Mouse (Mus musculus): ENCODE data around the gene Rdh1.

Rdh1 gene

DNA sequence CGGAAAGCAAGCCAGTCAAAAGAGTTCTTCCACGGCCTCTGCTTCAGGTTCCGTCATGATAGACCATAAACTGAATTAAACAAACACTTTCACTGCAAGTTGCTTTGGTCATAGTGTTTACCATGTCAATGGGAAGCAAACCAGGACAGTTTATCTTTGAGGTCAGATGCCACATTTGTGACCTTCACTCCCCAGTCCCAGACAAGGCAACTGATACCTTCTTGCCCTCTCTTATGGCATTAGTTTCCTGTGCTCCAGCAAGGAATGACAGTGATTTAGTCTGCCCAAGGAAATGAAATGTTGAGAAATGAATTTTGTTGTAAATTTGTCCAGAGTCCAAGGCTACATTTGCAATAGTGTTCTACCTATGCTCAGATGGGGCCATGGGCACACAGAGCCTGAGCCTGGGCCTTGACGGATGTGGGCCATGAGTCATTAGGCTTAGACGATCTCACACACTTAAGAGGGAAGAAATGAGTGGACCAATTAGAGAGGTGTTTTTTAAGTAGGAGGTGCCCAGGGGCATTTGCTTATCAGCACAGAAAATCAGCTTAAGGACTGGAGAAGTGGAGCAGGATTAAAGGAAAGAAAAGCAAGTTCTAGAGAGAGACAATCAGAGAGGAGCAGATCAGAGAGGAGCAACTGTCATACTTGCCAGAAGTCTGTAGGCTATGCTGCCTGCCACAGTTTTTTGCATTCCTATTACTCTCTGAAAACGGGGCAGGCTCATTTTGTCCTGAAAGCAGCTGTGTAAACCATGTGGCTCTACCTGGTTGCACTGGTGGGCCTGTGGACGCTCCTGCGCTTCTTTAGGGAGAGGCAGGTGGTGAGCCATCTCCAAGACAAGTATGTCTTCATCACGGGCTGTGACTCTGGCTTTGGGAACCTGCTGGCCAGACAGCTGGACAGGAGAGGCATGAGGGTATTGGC lies at the start of gene Rdh1, which contains the start of gene Rdh16f1:
Gene Rdh1 (plus strand): TSS at position 541 of the 930 bp plus-strand sequence.
Gene Rdh16f1 (plus strand): TSS at position 607 of the 930 bp plus-strand sequence.
- DNase-seq (ENCODE audit: low read depth), result no peak

DNA sequence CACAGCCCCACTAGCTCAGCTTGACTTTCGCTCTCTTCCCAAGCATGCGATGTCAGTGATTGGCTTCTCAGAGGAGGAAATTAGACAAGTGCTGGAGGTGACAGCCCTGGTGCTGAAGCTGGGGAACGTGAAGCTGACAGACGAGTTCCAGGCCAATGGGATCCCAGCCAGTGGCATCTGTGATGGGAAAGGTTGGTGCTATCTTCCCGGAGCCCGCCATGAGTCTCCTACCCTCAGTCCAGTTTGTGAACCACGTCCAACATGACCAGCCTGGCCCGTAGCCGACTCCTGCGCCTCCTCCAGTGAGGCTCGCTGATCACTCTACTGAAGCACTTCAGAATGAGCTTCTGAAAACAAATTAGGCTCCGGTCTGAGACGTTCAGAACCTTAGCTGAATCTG lies 49.2 kb upstream of the Rdh1 start:
- no peak for DNase-seq (ENCODE audit: low read depth)

DNA sequence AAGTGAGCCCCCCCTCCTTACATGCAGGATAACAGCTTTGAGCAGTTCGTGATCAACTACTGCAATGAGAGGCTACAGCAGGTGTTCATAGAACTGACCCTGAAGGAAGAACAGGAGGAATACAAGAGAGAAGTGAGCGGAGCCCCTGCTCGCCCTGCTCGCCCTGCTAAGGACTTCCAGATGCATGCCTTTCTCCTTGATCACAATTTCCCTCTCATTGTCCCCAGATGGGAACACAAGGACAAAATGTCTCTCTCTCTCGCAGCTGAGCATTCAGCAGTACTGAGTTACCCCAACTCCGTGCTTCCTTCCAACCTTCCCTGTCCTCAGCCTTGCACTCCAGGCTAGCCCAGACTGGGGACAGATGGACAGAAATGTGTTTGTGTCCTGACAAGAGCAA lies 46.8 kb upstream of the Rdh1 start:
- no peak for DNase-seq (ENCODE audit: low read depth)

DNA sequence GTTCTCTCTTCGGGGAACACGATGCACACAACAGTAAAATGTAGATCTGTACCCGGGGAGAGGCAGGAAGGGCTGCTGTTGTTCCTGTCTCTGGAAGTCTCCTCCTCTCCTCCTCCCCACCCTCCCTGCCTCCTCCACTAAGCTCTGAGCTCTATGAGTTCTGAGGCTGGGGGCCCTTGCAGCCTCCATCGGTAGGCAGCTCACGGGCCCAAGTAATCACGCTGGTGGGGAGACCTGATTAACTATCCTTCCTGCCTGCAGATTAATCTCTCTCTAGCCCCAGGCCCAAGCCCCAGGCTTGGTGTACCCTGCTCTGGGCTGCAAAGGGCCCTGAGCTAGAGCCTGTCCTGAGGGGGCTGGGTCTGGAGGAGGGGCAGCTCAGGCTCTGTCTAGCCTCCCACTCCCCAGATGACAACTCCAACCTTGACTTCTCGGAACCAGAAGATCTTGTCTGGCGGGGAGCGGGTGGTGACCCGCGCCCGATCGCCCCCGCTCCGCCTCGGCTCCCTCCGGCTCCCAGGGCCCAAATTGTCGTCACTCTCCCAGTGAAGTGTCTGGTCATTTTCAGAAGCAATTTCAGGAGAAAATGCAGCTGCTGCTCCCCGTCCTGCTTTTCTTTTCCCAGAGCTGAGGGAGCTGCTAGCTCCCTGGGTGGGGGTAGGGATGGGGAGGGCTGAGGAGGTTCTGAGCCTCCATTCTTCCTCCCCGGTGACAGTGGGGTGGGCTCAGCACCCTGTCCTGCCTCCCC lies 37.7 kb upstream of the Rdh1 start:
- no peak for DNase-seq (ENCODE audit: low read depth)

DNA sequence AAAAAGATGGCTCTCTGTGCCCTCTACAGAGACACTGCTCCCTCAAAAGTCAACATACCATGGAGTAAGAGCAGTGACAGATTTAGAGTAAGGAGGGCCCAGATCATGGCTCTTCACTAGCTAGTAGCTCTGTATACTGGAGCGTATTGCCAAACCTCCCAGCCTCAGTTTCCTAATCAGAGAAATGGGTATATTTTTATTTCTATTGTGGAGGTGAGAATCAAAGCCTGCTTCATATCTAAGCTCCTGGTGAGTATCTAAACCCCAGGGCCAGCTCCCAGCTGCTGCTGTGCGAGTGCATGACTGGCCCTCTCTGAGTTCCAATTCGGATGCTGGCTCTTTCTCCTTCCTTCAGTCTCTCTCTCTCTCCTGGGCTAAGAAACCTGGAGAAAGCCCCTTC lies 35.3 kb upstream of the Rdh1 start, which contains the start of gene Tac2:
Gene Tac2 (plus strand): TSS at position 301 of the 400 bp plus-strand sequence.
- no peak for DNase-seq (ENCODE audit: low read depth)

DNA sequence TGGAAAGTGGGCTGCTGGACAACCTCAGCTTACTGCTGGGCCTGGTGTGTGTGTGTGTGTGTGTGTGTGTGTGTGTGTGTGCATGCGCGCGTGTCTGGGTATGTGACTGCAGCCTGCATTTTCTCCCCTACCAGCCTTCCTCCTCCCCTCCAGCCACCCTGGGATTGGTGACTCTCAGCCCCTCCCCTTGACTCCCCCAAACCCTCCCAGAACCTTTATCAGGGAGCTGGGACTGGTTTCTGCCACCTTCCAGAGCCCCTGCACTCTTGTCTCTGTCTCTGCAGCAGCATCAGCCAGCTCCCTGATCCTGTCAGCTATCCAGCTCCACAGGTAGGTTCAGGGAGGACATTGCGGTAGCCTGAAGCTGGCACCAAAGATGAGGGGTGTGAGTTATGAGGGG lies 34.4 kb upstream of the Rdh1 start:
- DNase-seq (ENCODE audit: low read depth), result no peak

DNA sequence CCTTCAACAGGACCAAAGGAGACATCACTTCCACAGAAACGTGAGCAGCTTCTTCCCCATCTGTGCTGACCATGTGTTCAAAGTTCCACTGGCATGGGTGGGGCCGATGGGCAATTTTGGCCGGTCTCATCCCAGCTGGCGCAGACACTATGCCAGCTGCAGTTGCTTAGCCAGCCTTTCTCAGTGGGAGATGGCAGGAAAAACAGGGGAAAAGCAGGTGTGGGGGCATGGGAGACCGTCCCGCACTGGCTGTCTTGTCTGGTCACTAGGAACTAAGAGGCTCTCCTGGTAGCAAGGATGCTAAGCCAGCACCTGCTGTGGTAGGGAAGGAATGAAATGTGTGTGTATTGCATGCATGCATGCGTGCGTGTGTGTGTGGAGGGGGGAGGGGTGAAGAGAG lies 31.1 kb upstream of the Rdh1 start:
- DNase-seq (ENCODE audit: low read depth), result no peak

DNA sequence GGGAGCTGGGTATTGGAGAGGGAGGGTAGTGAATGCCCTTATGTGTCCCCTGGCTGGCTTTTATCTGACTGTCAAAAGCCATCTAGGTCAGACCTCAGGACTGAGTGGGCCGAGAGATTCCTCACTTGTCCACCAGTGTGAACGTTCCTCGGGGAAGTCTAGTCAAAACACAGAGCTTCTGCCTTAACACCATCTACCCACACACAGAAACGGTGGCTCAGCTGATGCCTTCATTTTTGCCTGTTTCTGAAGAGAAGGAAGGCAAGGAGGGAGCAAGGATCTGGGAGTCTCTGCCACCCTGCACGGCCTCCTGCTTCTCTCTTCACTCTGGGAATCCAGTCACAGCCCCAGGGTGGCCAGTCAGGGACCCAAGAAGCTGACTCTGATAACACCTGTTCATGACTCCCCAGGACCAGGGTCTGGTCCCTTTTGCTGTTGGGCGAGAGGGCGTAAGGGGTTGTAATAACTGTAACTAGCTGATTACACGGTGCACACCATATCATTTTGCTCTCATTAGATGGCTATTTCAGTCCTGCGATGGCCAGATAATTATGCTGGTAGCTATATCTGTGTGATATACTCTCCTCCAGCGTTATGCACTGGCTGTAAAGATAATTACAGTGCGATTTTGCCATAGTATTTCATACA lies 29.1 kb upstream of the Rdh1 start:
- DNase-seq (ENCODE audit: low read depth), result no peak

DNA sequence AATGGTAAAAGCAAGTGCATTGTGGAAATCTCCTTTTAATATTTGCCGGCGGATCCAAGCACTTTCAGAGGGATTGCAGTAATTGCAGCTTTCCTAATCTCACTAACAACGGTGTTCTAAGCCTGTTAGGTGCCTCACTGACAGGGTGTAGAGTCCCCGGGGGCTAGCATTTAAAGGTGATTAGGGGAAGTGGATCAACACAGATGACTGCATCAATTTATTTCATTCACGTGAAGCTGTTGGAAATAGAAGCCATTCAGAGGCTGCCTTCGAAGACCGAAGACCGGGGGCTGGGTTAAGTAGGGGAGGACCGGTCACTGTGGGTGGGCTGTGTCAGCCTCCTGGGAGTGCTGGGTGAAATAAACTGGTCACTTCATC lies 28.6 kb upstream of the Rdh1 start:
- no peak for DNase-seq (ENCODE audit: low read depth)

DNA sequence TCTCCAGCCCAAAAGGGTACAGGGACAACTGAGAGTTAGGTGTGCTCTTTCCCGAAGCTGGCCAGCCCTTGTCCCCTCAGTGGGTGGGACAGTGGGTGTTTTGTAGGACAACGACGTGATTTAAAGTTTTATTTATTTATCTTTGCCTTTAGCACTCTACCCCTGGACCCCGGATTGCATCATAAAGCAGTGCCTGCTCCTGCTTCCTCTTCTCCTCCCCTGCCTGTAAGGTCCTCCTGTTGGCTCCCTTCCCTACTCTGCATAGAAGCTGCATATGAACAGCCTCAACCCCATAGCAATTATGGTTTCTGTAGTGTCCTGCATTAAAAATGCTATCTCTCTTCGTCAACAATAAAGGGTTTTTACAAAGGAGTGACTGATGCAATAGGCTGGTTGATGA lies 28.1 kb upstream of the Rdh1 start:
- DNase-seq (ENCODE audit: low read depth), result no peak

DNA sequence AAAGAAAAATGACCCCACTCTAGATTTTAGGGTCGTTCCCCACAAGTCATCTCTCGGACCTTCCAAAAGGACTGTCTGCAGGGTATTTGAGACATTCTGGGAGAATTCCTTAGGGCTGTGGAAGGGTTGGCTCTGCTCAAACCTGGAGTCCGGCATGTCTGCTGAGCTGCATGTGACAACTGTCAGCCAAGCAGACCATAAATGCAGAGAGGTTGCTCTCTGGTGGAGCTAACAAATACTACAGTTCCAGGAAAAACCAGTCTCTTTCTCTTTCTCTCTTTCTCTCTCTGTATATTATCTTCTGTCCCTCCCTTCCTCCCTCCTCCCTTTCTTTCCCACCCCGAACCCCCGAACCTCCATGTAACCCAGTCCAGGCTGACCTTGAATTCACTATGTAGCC lies 25.1 kb upstream of the Rdh1 start:
- no peak for DNase-seq (ENCODE audit: low read depth)

DNA sequence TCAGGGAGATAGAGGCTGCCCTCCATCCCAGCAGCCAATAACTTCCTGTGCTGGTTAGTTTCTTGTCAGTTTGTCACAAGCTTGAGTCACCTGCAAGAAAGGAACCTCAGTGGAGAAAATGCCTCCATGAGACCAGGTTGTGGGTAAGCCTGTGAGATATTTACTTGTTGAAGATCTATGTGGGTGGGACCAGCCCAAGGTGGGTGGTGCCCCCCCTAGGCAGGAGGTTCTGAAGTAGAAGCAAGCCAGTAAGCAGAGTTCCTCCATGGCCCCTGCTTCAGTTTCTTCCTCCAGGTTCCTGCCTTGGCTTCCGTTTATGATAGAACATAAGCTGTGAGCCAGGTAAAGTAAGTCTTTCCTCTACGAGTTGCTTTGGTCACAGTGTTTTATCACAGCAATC lies 23.3 kb upstream of the Rdh1 start:
- no peak for DNase-seq (ENCODE audit: low read depth)

DNA sequence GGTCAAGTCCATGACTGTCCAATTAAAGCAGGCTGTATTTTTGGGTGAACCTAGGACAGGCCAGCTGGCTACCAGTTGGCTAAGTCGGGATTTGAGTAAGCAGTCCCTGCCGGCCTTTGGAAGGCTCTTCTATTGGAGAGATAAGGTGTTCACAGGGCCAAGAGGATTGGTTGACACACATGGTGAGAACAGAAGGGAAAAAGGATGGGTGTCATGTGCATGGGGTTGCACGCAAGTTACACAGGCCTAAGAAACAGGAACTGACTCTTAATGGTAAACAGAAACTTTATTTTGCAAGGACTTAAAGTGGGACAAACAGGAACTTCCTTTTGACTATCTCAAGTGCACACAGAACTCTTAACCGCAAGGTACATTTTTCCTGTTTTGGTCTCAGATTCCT lies 22.6 kb upstream of the Rdh1 start:
- no peak for DNase-seq (ENCODE audit: low read depth)

DNA sequence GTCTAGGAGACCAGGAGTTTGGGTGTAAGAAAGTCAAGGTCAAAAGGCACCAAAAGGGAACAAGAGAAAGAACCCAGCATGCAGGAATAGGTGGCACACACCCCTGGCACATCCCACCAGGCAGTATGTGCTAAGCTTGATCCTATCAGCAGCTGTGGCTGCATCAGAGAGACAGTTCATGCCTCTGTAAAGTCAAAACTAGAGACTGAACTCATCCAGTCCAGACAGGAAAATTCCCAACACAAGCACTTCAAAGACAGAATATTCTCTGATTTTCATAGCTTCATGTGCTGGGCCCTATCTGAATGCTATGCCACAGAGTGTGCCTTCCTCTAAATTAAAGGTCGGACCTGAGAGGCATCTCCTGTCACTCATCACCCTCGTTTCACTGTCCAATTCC lies 22.0 kb upstream of the Rdh1 start:
- no peak for DNase-seq (ENCODE audit: low read depth)

DNA sequence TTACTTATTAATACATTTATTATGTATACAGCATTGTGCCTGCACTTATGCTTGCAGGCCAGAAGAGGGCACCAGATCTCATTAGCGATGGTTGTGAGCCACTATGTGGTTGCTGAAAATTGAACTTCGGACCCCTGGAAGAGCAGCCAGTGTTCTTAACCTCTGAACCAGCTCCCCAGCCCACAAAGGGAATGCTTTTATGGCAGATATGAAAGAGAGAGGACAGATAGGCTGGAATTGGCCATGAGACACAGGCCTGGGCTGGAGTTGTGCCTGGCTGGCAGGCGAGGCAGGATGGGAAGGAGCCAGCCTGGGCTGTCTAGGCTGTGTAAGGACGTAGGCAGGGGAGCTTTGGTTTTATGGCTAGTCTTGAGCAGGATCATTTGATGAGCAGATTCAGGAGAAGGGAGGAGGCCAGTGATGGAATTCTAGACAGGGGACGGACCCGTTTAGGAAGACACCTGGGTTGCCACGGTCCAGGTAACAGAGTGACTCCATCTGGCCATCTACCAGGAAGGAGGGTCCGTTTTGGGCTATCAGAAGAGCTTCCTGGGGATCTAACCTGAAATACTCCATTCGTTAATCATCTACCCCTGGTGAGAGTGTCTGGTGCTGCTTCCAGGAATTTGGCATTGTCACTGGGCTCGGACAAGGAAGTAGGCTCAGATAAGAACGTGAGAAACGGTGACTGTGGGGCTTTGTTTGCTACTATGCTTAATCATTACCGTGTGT lies 21.2 kb upstream of the Rdh1 start:
- DNase-seq (ENCODE audit: low read depth), result no peak

DNA sequence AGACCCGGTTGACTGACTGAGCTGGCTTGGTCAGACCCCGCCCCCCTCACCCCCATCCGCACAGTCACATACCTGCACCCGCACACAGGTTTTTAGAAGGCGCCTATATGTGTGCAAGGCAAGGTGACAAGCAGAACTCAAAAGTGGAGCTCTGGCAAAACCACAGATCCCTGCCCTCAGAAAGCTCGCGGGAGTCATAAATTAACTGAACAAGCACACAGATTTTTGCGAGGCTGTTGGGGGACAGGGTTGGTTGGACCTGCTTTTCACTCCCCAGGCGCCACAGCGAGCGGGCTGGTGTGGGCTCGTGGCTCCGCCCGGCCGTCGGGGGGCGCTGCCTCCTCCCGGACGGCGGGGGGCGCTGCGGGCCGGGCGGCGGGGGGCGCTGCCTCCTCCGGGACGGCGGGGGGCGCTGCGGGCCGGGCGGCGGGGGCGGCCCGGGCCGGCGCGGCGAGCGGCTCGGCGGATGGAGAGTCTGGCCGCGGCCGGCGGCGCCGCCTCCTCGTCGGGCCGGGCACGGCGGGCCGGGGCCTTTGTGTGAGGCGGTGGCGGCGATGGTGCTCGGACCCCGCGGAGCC lies 20.3 kb upstream of the Rdh1 start, which contains the start of gene Zbtb39:
Gene Zbtb39 (plus strand): TSS at position 456 of the 578 bp plus-strand sequence.
- no peak for DNase-seq (ENCODE audit: low read depth)

DNA sequence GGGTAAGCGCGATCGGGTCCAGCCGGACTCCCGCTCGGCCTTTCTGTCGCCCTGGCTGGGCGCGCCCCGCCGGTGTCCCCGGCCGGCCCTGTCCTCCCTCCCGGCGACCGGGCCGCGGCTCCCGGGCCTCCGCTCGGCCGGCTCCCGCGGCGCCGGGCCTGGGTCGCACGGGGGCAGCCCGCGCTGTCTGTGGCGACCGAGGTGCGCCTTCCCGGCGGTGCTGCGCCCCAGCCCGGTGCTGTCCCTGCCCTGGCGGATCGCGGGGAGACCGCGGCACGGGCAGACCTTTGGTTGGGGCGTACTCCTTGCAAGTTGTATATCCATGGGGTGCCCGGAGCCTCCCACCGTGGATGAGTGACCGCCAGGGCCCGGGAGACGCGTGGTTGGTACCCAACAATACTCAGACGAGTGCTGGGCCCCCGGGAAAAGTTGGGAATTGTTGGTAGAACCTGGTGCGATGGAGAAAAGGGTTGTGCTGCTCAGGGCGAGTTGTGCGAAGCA lies 19.8 kb upstream of the Rdh1 start:
- no peak for DNase-seq (ENCODE audit: low read depth)

DNA sequence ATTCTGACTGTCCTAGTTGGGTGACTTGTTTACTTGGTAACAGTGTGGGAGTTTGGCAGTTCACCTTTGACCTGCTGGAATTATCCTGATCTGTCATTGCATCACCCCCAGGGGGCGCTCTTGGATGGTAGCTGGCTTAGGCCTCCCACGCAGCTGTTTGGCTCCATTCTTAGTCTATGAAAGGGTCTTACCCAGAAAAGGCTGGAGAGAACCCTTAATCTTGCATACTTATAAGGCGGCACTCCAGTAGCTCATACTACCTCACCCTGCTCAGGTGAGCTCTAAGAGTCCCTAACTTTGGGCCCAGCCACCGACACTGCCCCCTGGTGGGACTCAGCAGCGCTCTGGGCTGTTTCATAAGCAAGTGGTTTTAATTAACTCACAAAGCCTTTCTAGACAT lies 14.9 kb upstream of the Rdh1 start:
- no peak for DNase-seq (ENCODE audit: low read depth)

DNA sequence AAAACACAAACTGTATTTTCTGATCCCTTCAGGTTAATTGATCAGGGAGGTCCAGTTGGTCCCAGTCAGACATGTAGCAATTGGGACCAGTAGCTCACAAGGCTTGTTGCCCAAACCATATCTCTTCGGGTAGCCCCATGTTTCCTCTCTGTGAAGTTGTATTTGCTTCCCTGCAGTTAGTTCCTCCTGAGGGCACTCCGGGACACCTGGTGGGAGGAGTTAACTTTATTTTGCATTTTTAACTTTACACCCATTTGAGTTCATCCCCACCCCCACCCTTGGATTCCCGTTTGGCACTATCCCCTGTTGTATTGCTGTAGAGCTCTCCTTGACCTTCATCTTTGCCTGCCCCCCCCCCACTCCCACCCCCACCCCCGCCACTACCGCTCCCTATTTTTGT lies 13.6 kb upstream of the Rdh1 start:
- no peak for DNase-seq (ENCODE audit: low read depth)

DNA sequence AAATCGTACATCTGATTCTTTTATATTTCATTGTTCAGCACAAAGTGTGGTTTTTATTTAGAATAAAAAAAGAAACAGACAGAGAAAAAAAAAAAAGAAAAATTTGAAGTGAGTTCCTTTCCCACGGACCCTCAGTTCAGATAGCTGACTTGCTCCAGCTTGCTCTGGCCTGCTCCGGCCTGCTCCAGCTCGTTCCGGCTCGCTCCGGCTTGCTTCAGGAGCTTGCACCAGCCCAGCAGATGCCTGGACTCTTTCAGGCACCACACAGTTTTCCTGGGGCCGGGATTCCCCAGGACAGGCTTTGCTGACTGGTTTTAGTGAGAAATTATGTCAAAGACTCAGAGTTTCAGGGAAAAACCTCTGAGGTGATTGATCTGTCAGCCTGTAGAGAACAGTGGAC lies 12.3 kb upstream of the Rdh1 start:
- DNase-seq (ENCODE audit: low read depth), result no peak

DNA sequence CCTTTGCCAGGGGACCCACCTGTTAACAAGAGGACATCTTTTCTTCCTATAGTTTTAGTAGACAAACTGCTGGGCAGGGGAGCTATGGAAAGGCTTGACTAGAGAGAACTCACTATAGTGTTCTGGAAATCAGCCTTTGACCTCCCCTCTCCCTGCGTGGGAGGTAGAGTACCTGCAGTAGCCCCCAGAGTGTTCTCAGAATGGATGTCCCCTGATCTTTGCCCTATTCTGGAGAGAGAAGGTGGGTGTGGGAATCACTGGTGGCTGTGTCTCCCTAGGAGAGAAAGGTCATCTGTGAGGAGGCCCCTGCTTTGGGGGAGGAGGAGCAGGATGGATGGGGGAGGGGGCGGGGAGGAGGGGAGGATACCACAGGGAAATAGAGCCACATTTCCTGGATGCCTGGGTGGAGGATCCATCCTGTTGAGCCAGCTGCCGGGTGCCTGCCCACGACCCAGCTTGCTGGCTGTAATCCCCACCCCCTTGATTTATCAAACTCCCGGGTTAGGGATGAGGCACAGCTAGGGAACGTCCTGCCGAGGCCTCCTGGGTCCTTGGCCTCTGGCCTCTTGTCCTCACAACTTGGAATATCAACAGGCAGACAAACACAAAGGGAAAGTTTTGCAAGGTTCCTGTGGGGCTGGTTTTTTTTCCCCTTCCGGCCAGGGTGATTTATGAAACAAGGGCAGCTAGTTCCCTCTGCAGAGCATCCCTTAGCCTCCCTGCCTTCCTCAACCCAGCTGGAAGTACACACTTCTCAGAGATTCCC lies 10.5 kb upstream of the Rdh1 start:
- DNase-seq (ENCODE audit: low read depth), result no peak
